Mouse (Mus musculus): ENCODE results near the gene Cracr2b.

GRCm38 (mm10) chr7:141434464-141434863, 26.4 kb upstream of the Cracr2b start:
- TF ChIP-seq CTCF (IDR thresholded peaks at IDR 0.05; ENCODE audit: low read depth) = no peak
- TF ChIP-seq EP300 (optimal IDR thresholded peaks at IDR 0.05) = no peak
